Mouse (Mus musculus) gastrocnemius, adult 8-10 months (tissue): Measurements from ENCODE around the gene Ofcc1. TPM values are rescaled to one million over a fixed set of nuclear protein-coding genes. Genes with fewer than 3 reads are reported as not detected.

Experiments
- DNase-seq, 2 experiments: peaks; one replicate each; pipeline ENCODE4 v3.0.0; 2022; ENCODE audit warnings: low spot score in 2 of 2
- total RNA-seq, 4 experiments: library from RNA; stranded (reverse); gene quantifications; 2 replicates each; pipeline ENCODE4 v1.2.4; 2022

The Ofcc1 gene
- total RNA-seq, 4 experiments from 2014 or later = not detected

DNA sequence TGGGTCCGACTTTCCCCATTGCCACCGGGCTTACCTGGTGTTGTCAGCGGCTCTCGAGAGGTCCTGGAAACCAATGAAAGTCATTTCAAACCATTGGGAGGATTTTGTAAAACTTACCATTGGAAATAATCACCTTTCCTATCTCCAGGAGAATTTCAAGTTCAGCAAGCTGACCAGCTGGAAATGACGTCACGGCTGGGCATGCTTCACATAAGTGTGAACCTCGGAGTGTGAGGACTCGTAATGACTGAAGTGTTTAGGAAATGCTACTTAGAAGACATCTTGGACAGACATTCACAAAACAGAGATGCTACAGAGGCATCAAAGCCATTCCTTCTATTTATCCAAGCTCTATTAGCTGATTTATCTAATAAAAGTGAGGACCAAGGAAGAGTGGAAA, 361.0 kb downstream of the Ofcc1 start:
- no peak for DNase-seq

DNA sequence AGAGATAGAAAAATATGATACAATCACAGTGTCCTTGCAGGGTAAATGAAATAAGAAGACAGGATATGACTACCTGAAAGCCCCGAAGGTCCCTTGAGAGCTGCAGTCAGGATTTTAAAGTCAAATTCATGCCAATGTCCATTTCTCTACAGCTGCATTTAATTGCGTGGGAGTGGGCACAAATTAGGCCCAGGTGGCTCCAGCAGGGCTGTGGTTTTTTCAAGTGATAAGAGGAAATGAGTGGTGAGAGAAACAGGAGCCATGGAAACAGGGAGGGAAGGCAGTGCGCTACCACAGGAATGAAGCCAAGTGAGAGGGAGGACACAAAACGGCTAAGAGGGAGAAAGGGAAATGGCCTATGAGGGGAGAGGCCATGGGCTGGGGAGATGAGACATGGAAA, 363.3 kb downstream of the Ofcc1 start:
- DNase-seq = no peak

DNA sequence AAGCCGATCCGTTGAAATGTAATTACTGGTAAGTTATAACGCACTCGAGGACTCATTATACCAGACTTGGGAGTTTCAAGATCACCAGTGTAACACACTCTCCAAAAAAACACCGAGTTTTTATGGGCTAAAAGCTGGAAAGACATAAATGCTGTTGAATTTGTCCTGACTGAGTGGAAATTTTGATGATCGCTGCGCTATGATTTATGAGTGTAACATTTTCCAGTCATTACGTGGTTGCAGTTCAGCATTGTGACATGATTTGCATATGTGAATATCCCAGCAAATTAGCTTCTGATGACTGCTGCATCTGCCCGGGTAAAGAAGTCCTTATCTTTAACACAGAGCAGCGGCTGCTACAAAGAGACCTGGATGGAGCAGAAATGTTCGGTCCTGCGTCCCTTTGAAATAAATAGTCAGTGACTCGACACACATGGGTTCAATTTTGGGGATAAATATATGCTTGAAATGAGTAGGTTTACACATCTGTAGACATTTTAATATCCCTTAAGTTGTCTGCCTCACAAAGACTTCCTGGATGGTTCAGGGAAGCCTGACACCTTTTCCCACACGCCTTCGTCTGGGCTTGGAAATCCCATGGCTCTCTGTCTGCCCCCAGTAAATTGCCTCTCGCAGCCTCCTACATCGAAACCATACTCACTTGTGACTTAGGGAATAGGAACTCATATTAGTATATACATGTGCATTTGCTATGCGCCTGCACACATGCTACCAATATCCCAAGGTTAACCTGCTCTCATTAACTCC, 381.8 kb downstream of the Ofcc1 start:
- DNase-seq = no peak

DNA sequence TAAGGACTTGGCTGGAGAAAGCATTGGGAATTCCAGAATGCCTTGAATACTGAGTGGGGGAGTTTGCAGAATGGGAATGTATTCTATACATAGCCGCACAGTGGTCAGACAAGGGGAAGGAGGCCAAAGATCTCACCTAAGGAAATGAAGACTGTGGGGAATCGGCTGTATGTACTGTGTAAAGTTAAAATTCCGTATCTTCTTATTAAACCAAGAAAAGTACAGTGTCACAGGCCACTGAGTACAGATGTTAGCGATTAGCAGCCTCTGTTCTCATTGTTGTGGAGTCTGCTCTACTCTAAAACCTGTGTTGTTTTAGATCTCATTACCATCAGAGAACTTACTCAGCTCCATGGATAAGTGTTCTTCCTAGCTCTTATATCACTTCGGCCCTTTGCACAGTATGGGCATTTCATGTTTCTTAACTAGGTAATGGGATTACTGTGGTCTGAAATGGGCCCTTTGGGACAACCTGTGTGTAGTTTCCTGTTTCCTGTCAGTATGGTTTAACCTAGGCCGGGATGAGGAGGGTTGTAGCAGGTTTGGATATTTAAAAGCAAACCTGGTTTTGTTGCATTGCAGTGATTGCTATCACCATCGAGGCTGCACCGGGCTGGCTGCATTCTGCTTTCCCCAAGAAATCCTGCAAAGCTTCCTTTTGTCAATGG, 392.8 kb downstream of the Ofcc1 start:
- DNase-seq = no peak

DNA sequence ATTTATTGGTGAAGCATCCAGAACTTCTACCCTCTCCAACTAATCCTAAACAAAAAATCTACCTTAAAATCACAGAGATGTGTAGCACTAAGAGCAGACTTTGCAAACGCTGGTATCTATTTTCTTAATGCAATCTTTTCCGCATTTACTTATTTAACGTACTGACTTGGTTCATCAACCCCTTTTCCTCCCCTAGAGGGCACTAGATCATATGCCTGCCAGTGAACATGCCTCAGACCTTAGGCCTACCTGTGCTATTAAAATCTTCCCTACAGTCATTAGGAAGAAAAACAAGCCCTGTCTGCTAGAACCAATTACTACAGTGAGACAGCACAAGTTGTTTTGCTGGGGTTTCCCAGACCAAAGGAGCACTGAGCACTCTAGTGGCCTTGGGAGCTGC, 404.0 kb downstream of the Ofcc1 start:
- DNase-seq = no peak

DNA sequence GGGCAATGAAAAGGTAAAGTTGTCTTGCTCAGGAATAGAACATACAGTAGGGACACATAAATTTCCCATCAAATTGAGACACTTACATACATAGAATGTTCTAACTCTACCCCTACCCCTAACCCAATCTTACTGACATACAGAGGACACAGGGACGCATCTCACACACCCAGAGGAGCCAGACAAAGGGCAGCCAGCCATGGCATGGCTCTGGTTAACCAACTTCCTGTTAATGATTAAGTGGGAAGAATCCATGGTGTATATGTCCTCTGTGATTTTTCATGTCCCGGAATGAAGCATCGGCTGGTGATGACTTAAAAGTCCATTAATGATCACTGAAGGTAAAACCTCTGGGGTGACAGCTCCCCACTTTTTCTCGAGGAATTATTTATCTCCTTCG, 405.2 kb downstream of the Ofcc1 start:
- DNase-seq = no peak
